Mouse (Mus musculus): ENCODE results near the gene Narfl.

The Narfl gene

DNA sequence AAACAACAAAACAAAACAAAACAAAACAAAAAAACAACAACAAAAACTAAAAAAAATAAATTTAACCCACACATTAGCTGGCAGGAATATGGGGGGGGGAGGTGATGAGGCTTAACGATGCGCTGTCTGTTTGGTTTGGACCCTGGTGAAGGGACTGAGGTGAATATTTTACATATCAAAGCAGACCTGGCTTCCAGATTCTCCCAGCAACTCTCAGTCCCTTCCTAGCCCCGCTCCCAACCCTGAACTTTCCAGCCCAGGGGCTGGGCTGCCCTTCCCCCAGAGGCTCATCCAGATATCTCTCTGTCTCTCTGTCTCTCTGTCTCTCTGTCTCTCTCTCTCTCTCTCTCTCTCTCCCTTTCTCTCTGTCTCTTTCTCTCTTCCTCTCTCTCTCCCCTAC is 11.0 kb upstream of the Narfl start:
- no peak for DNase-seq (ENCODE audit: low spot score)

DNA sequence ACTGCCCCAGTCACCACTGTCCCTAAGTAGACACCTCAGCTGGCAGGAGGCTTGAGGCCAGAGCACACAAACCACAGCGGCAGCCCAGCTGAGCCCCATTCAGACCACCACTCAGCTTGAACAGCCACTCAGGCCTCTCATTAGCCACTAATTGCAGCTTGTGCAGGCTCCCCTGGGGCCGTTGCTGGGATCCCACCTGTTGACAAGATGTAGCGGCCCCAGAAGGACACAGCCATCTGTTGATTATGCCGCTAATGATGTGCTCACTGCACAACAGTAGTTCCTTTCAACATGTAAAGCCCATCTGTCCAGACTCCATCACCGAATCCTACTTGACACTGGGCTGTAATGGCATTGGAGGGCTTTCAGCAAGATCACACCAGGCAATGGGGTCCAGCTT is 7.7 kb upstream of the Narfl start:
- no peak for DNase-seq (ENCODE audit: low spot score)

DNA sequence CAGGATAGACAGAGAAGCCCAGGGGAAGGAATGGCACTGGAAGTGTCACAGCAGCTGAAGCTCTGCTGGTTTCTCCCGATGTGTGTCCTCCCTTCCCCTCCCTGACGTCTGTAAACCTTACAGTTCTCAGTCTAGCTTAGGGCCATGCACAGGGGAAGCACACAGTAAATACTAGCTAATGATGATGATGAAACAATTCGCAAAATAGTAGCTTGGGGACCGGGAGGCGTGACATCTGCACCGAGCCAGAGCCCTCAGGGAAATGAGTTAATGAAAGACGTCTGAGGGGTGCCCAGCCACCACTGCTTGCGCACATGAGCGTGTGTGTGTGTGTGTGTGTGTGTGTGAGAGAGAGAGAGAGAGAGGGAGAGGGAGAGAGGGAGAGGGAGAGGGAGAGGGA is 4.2 kb upstream of the Narfl start:
- DNase-seq (ENCODE audit: low spot score), result no peak

DNA sequence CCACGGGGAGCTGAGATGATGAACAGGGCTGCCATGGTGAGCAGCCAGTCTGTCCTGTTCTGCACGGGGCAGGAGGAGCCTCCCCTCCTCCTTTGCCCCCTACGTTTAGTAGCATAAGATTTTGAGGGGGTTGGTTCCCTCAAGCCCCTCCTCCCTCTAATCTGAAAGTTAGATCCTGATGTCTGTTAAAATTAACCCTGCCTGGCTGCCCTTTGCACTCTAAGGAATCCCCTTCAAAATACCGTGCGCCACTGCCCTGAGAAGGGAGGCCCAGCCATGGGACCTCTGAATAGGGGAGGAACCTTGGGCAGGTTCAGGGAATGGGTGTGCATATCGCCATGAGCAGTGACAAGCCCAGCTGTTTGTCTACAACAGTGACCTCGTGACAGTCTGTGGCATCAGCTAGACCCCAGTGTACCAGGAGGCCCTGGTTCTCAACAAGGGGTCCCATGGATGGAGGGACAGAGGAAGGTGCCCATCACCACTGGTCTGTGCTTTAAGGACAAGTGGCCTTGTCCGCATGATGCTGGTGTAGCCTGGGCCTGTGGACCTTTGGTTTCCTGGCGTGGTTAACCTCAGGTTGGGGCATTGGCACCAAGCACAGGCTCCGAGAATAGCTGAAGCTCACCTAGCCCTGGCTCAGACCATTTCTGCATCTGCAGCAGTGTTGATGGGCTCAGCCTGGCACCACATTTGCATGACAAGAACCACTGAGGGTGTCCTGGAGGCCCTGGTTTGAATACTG is 1.9 kb downstream of the Narfl start:
- DNase-seq (ENCODE audit: low spot score), result no peak

DNA sequence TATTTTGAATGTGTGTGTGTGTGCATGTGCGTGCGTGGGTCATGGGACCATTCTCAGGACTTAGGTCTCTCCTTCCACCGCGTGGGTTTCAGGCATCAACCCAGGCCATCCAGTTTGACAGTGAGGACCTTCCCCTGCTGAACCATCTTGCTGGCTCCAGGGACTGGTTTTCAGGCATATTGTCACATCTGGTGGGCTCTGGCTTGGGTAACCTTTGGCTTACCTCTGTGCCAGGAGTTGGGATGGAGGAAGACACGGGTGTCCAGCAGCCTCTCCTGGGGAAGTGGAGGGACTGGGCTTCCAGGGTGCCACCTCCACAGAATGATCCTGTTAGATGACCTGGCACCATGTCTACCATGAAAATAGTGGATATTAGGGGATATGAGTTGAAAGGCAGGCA is 4.4 kb downstream of the Narfl start:
- no peak for DNase-seq (ENCODE audit: low spot score)

DNA sequence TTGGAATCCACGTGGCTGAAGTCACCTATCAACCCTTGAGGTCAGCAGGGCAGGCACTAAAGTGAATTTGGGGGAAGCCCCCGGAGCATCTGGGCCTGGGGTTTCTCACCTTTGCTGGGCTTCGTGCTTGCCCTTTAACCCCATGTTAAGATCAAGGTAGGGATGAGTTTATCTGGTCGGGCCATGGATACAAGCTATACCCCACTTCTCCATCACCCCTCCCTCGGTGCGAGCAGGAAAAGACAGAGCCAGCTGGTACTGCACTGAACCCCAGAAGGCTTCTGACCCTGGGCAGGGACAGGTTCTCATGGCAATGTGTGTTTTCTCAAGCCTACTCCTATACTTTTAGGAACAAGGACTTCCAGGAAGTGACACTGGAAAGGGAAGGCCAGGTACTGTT is 7.8 kb downstream of the Narfl start:
- DNase-seq (ENCODE audit: low spot score), result no peak

DNA sequence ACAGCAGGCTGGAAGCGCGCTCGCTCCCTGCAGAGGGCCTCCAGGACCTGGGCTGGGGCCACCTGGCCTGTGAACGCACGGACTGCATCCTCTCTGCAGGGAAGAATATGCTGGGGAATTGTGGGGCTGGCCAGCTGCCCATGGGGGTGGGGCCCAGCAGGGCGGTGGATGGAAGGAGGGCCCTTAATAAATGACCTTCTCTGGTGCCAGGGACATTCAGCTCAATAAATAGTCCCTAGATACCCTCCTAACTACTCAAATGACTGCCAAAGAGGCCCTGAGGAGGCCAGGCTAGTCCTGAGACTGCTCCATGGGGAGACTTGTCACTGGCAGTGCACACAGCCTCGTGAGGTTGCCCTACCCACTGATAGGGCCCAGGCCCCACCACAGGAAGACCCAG is 9.5 kb downstream of the Narfl start:
- DNase-seq (ENCODE audit: low spot score), result no peak

DNA sequence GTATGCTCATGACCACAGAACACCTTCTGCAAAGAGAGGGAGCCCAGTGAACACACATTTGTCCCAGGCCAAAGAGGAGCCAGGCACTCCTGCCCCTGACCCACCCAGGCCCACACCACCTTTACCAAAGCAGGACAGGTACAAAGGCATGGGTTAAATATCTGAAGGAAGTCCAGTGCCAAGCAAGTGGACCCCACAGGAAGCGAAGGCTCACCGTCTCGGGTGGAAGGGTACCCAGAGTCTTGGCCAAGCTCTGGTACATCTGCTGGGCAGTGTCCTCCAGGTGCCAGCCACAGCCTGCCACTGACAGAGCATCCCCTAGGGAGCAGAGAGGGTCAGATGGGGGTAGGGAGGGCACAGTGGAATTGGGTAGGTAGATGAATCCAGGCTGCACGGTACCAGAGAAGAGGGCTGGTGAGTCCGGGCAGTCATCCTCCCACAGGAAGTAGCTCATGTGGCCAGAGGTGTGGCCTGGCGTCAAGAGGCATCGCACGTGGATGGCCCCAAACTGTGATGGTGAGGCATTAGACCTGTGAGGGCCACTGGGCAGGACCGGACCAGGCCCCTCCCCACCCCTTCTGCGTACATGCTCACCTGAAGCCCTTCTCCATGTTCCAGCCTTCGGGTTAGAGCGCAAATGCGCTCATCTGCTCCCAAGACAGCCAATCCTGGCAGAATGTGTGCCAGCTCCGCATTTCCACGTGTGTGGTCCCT is 10.4 kb downstream of the Narfl start:
- no peak for DNase-seq (ENCODE audit: low spot score)

DNA sequence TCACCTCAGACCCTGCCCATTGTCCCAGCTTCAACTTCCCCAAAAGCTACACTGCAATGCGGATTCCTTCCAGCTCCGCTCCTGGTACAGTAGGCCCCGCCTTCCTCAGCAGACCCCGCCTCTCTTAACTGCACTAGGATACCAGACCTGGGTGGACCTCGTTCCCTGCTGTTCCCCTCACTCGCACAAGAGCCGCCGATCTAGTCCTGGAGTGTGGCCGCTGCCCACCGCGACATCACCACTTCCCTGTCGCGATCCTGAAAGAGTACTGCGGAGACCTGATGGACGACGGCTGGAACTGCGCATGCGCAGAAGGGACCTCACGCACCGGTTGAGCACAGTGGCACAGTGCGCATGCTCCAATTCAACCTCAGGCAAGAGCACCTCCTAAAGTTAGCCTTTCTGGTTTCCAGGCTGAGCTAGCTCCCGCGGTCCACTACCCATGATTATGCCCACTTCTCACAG is 11.7 kb downstream of the Narfl start, which contains the start of gene Haghl:
Gene Haghl, minus strand, starts transcription at position 393 of the 465 bp plus-strand sequence.
- DNase-seq (ENCODE audit: low spot score), result peak; percentile 94

DNA sequence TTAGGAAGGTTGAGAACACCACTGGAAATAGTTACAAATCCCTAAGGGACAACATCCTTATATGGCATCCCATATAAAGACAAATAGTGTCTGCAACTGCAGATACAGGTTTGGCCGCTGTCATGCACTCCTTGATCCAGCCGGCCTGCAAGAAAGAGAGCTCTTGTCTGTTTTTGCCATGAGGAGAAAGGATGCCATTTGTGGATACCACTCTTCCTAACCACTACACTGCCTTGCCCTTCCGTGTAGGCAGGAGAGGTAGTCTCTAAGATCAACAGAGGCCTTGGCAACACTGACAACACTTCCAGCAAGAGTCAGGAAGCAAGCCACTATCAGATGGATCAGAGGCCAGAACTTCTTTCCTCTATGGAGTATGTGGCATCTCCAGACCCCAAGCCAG is 12.7 kb downstream of the Narfl start, which contains the start of gene Ccdc78:
Gene Ccdc78, plus strand, starts transcription at position 301 of the 400 bp plus-strand sequence.
- no peak for DNase-seq (ENCODE audit: low spot score)

DNA sequence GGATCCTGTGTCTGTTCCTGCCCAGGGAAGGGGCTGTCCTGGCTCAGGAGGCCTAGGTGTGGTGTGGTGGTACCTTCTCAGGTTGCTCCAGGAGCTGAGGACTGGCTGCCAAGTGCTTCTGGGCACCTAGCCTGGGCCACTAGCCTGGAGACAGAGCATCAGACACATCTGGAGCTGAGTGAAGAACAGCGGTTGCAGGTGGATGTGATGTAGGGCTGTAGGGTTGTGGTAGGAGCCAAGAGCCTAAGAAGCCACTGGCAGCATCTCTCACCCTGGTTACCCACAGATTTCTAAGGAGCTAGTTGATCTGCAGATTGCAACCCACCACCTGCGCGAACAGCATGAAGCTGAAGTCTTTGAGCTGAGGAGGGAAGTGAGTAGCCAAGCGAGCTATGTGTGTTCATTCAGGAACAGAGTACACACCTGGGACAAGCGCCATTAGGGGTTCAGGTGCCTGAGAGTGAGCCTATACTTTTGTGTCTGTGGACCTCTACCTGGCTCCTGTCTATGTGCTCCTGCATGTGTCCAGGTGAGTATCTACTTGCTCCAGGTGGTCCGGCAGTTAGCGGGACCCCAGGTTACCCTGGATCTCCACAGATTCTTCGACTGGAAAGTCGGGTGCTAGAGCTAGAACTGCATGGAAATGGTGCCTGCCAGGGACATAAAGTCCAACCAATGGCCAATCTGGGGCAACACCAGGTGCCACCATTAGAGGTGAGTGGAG is 13.4 kb downstream of the Narfl start:
- DNase-seq (ENCODE audit: low spot score), result no peak

DNA sequence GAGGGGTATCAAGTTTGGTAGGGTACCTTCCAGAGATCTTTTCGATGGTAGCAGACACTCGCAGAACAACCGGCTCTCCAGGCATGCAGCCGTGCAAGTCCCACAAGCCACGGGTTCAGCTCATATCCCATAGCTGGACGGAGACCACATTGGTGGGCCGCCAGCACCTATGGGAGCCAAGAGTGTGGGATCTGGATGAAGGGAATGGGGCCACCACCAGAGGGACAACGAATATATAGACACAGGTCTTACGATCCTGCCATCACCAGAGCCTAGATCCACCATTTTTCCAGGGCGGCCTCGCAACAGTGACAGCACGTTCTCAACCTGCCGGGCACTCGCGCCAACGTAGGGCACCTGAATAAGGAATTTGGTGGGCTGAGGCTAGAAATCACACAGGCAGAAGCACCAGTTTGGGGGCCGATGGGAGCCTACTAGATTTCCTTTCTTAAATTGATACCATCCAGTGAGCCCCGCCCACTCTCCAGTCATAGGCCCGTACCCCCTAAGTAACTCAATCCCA is 17.8 kb downstream of the Narfl start:
- DNase-seq (ENCODE audit: low spot score), result no peak

DNA sequence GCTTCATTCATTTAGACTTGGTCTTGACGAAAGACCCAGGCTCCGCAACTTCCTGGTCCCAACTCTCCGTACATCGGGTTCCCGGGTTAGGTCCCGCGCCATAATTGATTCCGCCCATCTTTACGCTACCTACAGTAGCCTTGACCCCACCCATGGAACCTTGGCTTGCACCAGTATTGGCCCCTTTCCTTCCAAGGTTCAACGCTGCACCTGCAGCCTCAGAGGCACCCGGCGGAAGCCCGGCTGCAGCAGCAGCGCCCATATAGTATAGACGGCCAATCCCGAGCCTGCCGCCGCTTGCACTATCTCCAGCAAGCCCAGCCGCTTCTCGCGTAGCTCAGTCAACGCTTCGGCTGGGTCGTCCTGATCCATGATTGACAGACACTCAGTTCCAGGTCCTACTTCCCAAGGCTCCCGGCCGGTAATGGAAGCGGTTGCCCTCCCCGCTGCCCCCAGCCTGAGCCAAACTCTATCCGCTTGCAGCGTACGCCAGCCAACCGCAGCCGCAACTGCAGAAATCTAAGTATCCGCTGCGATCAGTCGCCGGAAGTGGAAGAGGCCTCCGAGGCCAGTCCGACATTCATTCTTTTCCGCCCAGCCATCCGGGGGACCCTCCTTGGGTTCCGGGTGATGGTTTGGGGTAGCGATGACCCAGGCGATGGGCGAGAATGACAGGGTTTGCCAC is 18.4 kb downstream of the Narfl start:
- peak; percentile 77 for DNase-seq (ENCODE audit: low spot score)

DNA sequence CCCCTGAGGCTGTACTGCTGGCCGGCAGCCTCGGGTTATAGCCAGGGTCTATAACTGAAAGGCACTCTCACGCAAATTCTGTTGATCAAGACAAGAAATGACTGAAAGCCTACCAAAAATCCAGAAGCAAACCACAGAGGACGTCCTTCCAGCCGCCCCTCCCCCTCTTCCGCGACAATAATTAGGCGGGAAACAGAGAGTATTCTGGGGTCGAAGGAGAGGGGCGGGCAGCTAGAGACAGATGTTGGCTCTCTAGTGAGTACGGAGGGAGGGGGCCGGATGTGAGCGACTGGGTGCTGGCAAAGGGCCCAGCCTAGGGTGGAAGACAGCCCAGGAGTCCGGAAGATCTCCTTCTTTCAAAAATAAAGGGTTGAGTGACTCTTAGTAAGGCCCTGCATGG is 19.0 kb downstream of the Narfl start, which contains the start of gene Fam173a:
Gene Fam173a, minus strand, starts transcription at position 287 of the 400 bp plus-strand sequence.
- DNase-seq (ENCODE audit: low spot score), result peak; percentile 77

DNA sequence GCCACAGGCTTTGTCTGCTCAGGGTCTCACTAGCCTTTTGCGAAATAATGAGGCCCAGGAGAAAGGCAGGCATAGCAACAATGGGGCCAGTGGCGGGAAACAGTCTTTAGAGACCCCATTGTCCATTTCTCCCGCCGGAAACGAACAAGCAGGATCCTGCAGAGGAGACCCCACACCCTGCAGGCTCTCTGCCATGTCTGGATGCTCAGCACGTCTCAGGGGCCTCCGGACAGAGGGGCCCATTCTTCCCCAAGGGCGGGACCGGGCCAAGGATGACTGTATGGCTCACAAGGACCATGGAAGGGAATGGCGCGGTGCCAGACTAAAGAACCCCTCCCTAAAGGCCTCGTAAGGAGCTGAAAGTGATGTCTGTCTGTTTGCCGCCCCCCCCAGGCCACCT is 20.6 kb downstream of the Narfl start:
- DNase-seq (ENCODE audit: low spot score), result no peak

DNA sequence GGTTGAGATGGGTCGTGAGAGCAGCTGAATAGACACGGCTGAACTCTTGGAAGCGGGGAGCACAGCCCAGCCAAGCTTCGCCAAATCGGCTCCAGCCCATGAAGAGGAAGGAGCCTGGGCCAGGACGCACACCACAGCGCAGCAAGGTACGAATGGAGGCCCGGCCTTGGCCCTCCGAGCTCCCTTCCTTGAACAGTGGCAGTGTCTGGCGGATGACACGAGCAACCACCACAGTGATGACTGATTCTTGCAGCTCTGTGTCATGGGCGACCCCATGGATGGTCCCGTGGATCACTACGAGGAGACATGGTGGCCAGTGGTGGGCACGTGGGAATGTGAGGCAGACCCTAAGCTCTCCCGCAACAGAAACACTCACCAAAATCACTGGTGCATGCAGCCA is 21.4 kb downstream of the Narfl start:
- no peak for DNase-seq (ENCODE audit: low spot score)

DNA sequence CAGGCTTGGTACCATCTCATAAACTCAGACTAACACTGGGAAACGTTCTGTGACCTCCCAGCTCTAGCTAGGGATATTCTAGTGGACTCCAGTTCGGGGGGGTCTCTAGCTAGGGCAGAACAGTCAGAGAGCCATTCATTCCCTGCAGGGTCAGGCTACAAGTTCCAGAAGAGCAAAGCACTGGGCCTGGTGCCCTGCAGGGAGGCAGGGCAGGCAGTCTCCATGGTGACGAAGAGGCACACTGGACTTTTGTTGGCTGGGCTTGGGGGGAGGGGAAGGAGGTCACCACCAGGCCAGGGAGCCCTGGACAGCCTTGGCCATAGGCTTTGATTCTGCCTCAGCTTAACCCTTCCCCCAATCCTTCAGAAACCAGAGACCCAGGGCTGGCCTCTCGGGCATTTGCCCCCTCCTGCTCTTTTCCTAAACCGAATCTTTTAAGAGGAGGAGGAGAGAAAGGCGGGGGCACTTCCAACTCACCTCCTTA is 22.1 kb downstream of the Narfl start, which contains the start of gene AC134908.4:
Gene AC134908.4, minus strand, starts transcription at position 51 of the 484 bp plus-strand sequence.
- DNase-seq (ENCODE audit: low spot score), result no peak

DNA sequence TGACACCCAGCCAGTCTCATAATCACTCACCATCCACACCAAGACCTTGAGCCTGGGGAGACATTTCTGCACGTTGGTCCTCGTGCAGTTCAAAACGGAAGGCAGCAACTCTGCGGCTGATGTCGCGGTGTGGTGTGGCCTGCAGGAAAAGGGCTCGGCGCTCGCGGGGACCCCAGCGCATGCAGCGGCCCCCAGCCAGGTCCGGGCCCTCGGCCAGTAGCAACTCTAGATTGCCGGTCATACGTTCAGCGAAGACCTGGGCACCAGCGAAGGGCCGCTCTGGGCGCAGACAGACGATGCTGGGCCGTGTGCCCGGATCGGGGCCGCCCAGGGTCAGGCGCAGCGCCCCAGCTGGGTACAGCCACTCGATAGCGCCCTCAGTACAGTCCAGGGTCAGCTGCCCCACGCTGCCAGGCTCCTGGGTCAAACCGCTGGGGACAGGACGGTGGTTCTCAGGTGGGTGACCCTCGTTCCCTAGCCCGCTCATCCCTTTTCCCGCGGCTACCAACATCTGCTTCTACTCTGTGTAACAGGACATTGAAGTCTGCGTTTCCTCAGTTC is 22.7 kb downstream of the Narfl start:
- no peak for DNase-seq (ENCODE audit: low spot score)

DNA sequence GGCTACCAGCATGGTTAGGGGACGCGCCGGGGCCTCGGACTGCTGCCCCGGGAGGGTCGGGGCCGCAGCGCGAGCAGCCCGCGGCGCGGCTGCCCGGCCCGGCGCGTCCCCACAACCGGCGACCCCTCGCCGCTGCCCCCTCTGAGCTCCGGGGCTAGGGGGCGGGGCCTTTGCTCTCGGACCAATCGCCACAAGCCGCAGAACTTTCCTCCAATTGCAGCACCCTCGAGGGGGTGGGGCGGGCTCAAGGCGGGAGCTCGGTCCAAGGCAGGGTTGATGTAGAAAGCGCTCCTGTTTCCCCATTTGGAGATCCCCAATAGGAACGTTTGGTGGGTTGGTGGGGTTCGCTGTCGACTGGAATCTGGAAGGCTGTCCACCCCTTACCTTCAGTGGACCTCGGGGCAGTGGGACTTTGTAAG is 23.4 kb downstream of the Narfl start, which contains the start of gene Metrn:
Gene Metrn, minus strand, starts transcription at position 186 of the 419 bp plus-strand sequence.
- peak; percentile 88 for DNase-seq (ENCODE audit: low spot score)

DNA sequence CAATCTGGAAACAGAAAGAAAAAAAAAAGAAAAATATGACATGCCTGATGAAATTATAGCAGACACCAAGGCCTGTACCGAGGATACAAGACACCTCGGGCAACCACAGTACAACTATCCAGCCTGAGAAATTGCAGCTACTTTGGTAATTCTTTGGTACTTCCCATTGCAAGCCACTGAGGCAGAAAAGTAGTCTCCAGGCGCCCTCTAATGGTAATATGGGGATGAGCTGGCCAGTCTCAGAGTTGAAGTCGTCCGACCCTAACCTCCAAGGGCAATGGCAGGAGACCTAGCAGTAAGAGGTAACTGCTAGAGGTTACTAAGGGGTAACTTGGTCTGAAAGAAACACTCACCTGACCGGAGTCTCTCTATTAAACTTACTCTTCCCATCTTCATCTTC is 27.5 kb downstream of the Narfl start:
- peak; percentile 83 for DNase-seq (ENCODE audit: low spot score)

Data from lung, postnatal 25 days (tissue).